In the genomic region with DNA sequence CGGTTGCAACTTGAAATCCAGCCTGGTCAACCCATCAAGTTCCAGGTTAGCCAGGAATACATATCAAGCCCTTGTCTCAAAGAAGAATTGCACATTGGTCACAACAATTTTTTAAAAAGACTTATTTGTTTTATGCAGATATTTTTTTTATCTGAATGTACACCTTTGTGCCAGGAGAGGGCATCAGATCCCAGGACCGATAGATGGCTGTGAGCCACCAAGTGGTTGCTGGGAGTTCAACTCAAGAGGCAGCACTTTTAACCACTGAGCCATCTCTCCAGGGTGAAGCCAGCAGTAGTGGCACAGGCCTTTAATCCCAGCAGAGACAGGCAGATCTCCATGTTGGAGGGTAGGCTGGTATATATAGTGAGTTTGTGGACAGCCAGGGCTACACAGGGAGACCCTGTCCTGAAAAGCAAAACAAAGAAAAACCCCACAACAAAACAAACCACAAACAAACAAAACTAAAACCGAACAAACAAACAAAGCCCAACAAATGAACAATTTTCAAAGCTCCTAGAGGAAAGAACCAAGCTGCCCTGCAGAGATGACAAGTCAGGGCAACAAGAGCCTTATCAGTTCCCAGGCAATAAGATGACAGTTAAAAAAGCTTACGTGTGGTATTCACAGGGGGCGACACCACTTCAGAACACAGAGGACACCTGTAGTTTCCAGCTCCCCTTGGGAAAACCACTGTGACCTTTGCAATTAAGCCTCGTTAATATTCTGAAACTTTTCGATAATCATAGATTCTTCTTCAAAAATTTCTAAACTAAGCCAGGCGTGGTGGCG, we compare ENCODE assay signal across 9 mouse cellular contexts. TPM values are rescaled to one million over a fixed set of nuclear protein-coding genes. Genes with fewer than 3 reads are reported as not detected.
DNase-seq lines count a peak whose midpoint lies in the region; ATAC-seq lines count a peak whose summit lies in the region.
"Had no signal": no experiment of that assay in that cellular context is flagged by ENCODE, and none has a peak within 500 bp of the region (broad histone marks: within the 10 kb centered on the region; RNA-seq: fewer than 3 reads in every experiment).

No protein-coding gene starts in this region.

- no peaks in the 10 kb centered on the region for H3K9me3 ChIP-seq in limb, embryonic 11.5 days (ENCODE audit: control insufficient read depth, low read length)
- no peaks in the 10 kb centered on the region for H3K9me3 ChIP-seq in limb, embryonic 10.5 days (replicated peaks)
- H3K9me3 ChIP-seq in liver, embryonic 12.5 days (replicated peaks), result no peaks in the 10 kb centered on the region
- H3K9me3 ChIP-seq: midbrain, embryonic 12.5 days had no signal

- no peak overlapping the region for H3K4me3 ChIP-seq in limb, embryonic 11.5 days (ENCODE audit: low read depth, low read length)
- no peak overlapping the region for H3K4me3 ChIP-seq in limb, embryonic 10.5 days
- no peak overlapping the region for H3K4me3 ChIP-seq in liver, embryonic 12.5 days
- H3K4me3 ChIP-seq: midbrain, embryonic 12.5 days had no signal

- no peak for ATAC-seq in limb, embryonic 11.5 days (ENCODE audit: insufficient number of reproducible peaks, low FRiP score, low TSS enrichment, low read depth)
- no peak for ATAC-seq in liver, embryonic 12.5 days

- H3K9ac ChIP-seq in limb, embryonic 11.5 days (ENCODE audit: low read length), result no peak overlapping the region
- H3K9ac ChIP-seq in liver, embryonic 12.5 days, result no peak overlapping the region
- H3K9ac ChIP-seq: midbrain, embryonic 12.5 days had no signal

- no peak overlapping the region for H3K4me2 ChIP-seq in limb, embryonic 11.5 days (ENCODE audit: low read depth, severe bottlenecking)
- no peak overlapping the region for H3K4me2 ChIP-seq in liver, embryonic 12.5 days
- H3K4me2 ChIP-seq: midbrain, embryonic 12.5 days had no signal

- H3K27me3 ChIP-seq in limb, embryonic 11.5 days (ENCODE audit: control insufficient read depth, insufficient read depth, low read length), result no peaks in the 10 kb centered on the region
- no peaks in the 10 kb centered on the region for H3K27me3 ChIP-seq in limb, embryonic 10.5 days (ENCODE audit: low read depth, poor library complexity, severe bottlenecking)
- H3K27me3 ChIP-seq in liver, embryonic 12.5 days (replicated peaks), result no peaks in the 10 kb centered on the region
- no peaks in the 10 kb centered on the region for H3K27me3 ChIP-seq in splenic B cell, adult 2 months (ENCODE audit: control insufficient read depth, insufficient read depth, low read length, poor library complexity, severe bottlenecking)
- H3K27me3 ChIP-seq: midbrain, embryonic 12.5 days had no signal

- WGBS in limb, embryonic 11.5 days, result 77% methylated on average over 9 of the region's 9 CpGs
- 77% methylated on average over 9 of the region's 9 CpGs for WGBS in limb, embryonic 10.5 days
- 42% methylated on average over 9 of the region's 9 CpGs for WGBS in liver, embryonic 12.5 days (ENCODE audit: insufficient replicate concordance)

- peaks cover 1% of the 10 kb centered on the region; the same call in 1 of the 2 replicates for H3K4me1 ChIP-seq in limb, embryonic 11.5 days (ENCODE audit: control insufficient read depth, insufficient read depth, low read length)
- H3K4me1 ChIP-seq in limb, embryonic 10.5 days, result peaks cover 18% of the 10 kb centered on the region
- peaks cover 67% of the 10 kb centered on the region for H3K4me1 ChIP-seq in liver, embryonic 12.5 days

- intact Hi-C loops in gastrocnemius, postnatal 36 days (cut with DNase I), result loop anchor here (5.0 kb wide), 1 partner anchor 42 kb away; the partner anchor contains the start of gene B4galnt1

- peak; percentile 52 to 76 for DNase-seq in adrenal gland, adult (ENCODE audit: inconsistent age in 2 of 2, low spot score in 1 of 2)
- no peak for DNase-seq in adrenal gland, adult 8-10 months
- DNase-seq in limb, embryonic 11.5 days (ENCODE audit: low spot score), result peak; percentile 36
- no peak for DNase-seq in limb, embryonic 10.5 days (ENCODE audit: low spot score)
- DNase-seq in brain, adult 2 months (ENCODE audit: low read depth, low spot score), result peak; percentile 86
- peak; percentile 86 for DNase-seq in splenic B cell, adult 2 months (ENCODE audit: low read depth, low spot score)
- no peak for DNase-seq in gastrocnemius, postnatal 36 days

- H3K36me3 ChIP-seq in limb, embryonic 11.5 days (ENCODE audit: control insufficient read depth, insufficient read depth, low read length), result no peaks in the 10 kb centered on the region
- H3K36me3 ChIP-seq in limb, embryonic 10.5 days, result no peaks in the 10 kb centered on the region
- H3K36me3 ChIP-seq in liver, embryonic 12.5 days, result no peaks in the 10 kb centered on the region
- H3K36me3 ChIP-seq in splenic B cell, adult 2 months (ENCODE audit: control insufficient read depth, insufficient read depth, low read length, poor library complexity, severe bottlenecking), result no peaks in the 10 kb centered on the region
- H3K36me3 ChIP-seq: midbrain, embryonic 12.5 days had no signal

- H3K27ac ChIP-seq in limb, embryonic 11.5 days (replicated peaks; ENCODE audit: low read depth, low read length), result no peak overlapping the region
- no peak overlapping the region for H3K27ac ChIP-seq in limb, embryonic 10.5 days
- peak overlapping the region; percentile 80 for H3K27ac ChIP-seq in liver, embryonic 12.5 days
- H3K27ac ChIP-seq: midbrain, embryonic 12.5 days had no signal

RNA-seq across cellular contexts. Expression of gene Os9, which starts 4.5 kb away (rescaled TPM):
- total RNA-seq in adrenal gland, adult 8-10 months (2022), result 100 to 1,000 TPM; 139 to 153 (median 150) TPM
- polyA plus RNA-seq in limb, embryonic 11.5 days (2014; fragmentation: Nextera tagmentation; extraction: Ambion mirVana), result 29.5 and 32.7 TPM in 2 replicates
- 41.3 and 49.7 TPM in 2 replicates for polyA plus RNA-seq in limb, embryonic 10.5 days (2016; fragmentation: Nextera tagmentation; extraction: Ambion mirVana)
- 49.5 and 51.4 TPM in 2 replicates for polyA plus RNA-seq in liver, embryonic 12.5 days (2016; fragmentation: Nextera tagmentation; extraction: Ambion mirVana)
- total RNA-seq in gastrocnemius, postnatal 36 days (2021), result 10 to 100 TPM; 10.7 to 11.4 TPM

RNA-seq across cellular contexts. Expression of gene B4galnt1, which starts 39.6 kb away (rescaled TPM):
- 10 to 100 TPM in 2 of 4 experiments, 1 to 10 TPM in 2; 8.8 to 13.4 (median 11.1) TPM for total RNA-seq in adrenal gland, adult 8-10 months (2022)
- 3.4 TPM in 2 replicates for polyA plus RNA-seq in limb, embryonic 11.5 days (2014; fragmentation: Nextera tagmentation; extraction: Ambion mirVana)
- polyA plus RNA-seq in limb, embryonic 10.5 days (2016; fragmentation: Nextera tagmentation; extraction: Ambion mirVana), result 2.8 and 3.4 TPM in 2 replicates
- 12.6 TPM in 2 replicates for polyA plus RNA-seq in liver, embryonic 12.5 days (2016; fragmentation: Nextera tagmentation; extraction: Ambion mirVana)
- 1 to 10 TPM in 1 of 2 experiments, under 1 TPM in 1; 0.69 to 1.0 TPM for total RNA-seq in gastrocnemius, postnatal 36 days (2021)

RNA-seq across cellular contexts. Expression of gene Agap2, which starts 50.3 kb away (rescaled TPM):
- total RNA-seq in adrenal gland, adult 8-10 months (2022), result 1 to 10 TPM; 3.0 to 7.5 (median 5.5) TPM
- 0.05 and 0.06 TPM in 2 replicates for polyA plus RNA-seq in limb, embryonic 11.5 days (2014; fragmentation: Nextera tagmentation; extraction: Ambion mirVana)
- 0.03 TPM in 1 of 2 replicates, not detected in the other for polyA plus RNA-seq in limb, embryonic 10.5 days (2016; fragmentation: Nextera tagmentation; extraction: Ambion mirVana)
- 0.92 and 1.6 TPM in 2 replicates for polyA plus RNA-seq in liver, embryonic 12.5 days (2016; fragmentation: Nextera tagmentation; extraction: Ambion mirVana)
- total RNA-seq in gastrocnemius, postnatal 36 days (2021), result 1 to 10 TPM; 2.1 to 2.9 TPM

RNA-seq across cellular contexts. Expression of gene Slc26a10, which starts 55.0 kb away (rescaled TPM):
- total RNA-seq in adrenal gland, adult 8-10 months (2022), result 1 to 10 TPM in 1 of 4 experiments, under 1 TPM in 3; 0.21 to 2.3 (median 0.48) TPM
- 2.7 and 4.1 TPM in 2 replicates for polyA plus RNA-seq in limb, embryonic 11.5 days (2014; fragmentation: Nextera tagmentation; extraction: Ambion mirVana)
- 3.4 and 4.1 TPM in 2 replicates for polyA plus RNA-seq in limb, embryonic 10.5 days (2016; fragmentation: Nextera tagmentation; extraction: Ambion mirVana)
- polyA plus RNA-seq in liver, embryonic 12.5 days (2016; fragmentation: Nextera tagmentation; extraction: Ambion mirVana), result 3.0 and 3.6 TPM in 2 replicates
- total RNA-seq in gastrocnemius, postnatal 36 days (2021), result 1 to 10 TPM; 4.8 to 5.1 TPM

RNA-seq across cellular contexts. Expression of gene Tspan31, which starts 55.3 kb away (rescaled TPM):
- total RNA-seq in adrenal gland, adult 8-10 months (2022), result 100 to 1,000 TPM; 120 to 138 (median 128) TPM
- 123 and 134 TPM in 2 replicates for polyA plus RNA-seq in limb, embryonic 11.5 days (2014; fragmentation: Nextera tagmentation; extraction: Ambion mirVana)
- polyA plus RNA-seq in limb, embryonic 10.5 days (2016; fragmentation: Nextera tagmentation; extraction: Ambion mirVana), result 169 and 181 TPM in 2 replicates
- 75.2 and 81.9 TPM in 2 replicates for polyA plus RNA-seq in liver, embryonic 12.5 days (2016; fragmentation: Nextera tagmentation; extraction: Ambion mirVana)
- total RNA-seq in gastrocnemius, postnatal 36 days (2021), result 10 to 100 TPM; 22.1 to 25.0 TPM

Comparison
In these comparisons a context has a peak if more than half of its experiments do, and no peak if none do; other contexts are left out.
1. DNase-seq: peak in adrenal gland, adult (2 of 2), limb, embryonic 11.5 days (single experiment), brain, adult 2 months (single experiment) and splenic B cell, adult 2 months (single experiment); none in adrenal gland, adult 8-10 months (single experiment), limb, embryonic 10.5 days (single experiment) and gastrocnemius, postnatal 36 days (0 of 2).